Mouse (Mus musculus): ENCODE results near the gene Chn1.

GRCm38 (mm10) chr2:73571304-73571703 lies 203.8 kb downstream of the Chn1 start:
- TF ChIP-seq CTCF (IDR thresholded peaks at IDR 0.05; ENCODE audit: control insufficient read depth, insufficient read depth, insufficient read length) (no peak), USF1 (IDR thresholded peaks at IDR 0.05; ENCODE audit: low read depth) (no peak), MAX (IDR thresholded peaks at IDR 0.05) (no peak)
